ENCODE assay signal across 11 mouse cellular contexts in the genomic region with DNA sequence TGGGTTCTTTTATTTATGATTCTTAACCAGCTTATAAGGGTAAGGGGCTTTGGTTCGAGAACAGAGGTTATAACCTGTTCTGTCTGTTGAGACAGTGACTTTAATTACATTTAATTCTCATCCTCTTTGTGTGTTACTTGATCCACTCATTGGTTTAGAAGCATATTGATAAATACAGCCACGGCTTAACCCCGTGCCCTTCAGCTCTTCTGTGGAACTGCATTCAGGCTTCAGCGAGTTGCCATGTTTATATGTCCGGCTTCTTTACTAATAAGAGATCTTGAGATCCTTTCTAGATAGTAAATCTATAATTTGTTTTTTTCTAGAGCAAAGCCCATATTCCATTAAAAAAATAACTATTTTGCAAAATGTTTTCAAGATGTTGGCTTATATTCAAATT.
"Had no signal": no experiment of that assay in that cellular context is flagged by ENCODE, and none has a peak within 500 bp of the region (broad histone marks: within the 10 kb centered on the region; RNA-seq: fewer than 3 reads in every experiment).

No protein-coding gene starts in this region.

- DNase-seq: lung, adult 18-20 months; lung, embryonic 14.5 days; lung, postnatal 10 days; lung, postnatal 4 days; midbrain, embryonic 14.5 days; right cerebral cortex, adult 18-20 months; right cerebral cortex, postnatal 25 days; right cerebral cortex, postnatal 4 days; thymus, adult 2 months; thymus, postnatal 25 days; thymus, postnatal 4 days had no signal
